15 mouse cellular contexts compared by ENCODE assay signal in the genomic region with DNA sequence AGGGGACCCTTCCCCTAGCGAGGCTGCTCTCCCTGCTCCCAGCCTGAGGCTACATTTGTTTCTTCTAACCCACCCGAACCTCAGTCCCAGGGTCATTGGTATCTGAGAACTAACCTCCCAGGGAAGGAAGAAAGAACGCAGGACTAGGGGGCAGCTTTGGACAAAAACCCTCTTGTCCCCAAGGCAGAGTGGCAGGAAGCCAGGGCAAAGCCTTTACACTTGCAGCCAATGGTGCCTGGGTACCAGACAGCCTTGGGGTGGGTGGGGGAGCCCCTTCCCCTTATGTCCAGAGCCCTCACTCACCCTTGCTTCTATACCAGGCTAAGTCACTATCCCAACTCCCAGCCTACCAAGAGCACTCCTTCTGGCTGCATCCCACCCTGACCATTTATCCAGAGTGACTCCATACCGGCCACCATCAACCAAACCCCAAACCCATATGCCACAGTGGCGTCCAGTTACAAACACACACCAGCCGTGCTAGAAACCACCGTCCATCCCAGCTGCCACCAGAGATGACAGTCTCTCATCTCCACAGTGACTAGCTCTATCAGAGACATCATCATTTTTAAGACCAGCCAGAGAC. TPM values are rescaled to one million over a fixed set of nuclear protein-coding genes. Genes with fewer than 3 reads are reported as not detected.
DNase-seq lines count a peak whose midpoint lies in the region; ATAC-seq and TF ChIP-seq lines count a peak whose summit lies in the region.
"Had no signal": no experiment of that assay in that cellular context is flagged by ENCODE, and none has a peak within 500 bp of the region (broad histone marks: within the 10 kb centered on the region; RNA-seq: fewer than 3 reads in every experiment).

No protein-coding gene starts in this region.

- peak overlapping the region; percentile 98 for H3K4me3 ChIP-seq in cerebellum, adult 2 months (replicated peaks; ENCODE audit: insufficient read depth, low read depth, low read length)
- H3K4me3 ChIP-seq in forebrain, embryonic 14.5 days (ENCODE audit: low read depth, low read length): peak overlapping the region; percentile 90
- H3K4me3 ChIP-seq in midbrain, embryonic 13.5 days (replicated peaks): peak overlapping the region; percentile 84

- H3K9ac ChIP-seq in forebrain, embryonic 14.5 days (ENCODE audit: low read length): peak overlapping the region; percentile 99
- peak overlapping the region; percentile 97 for H3K9ac ChIP-seq in midbrain, embryonic 13.5 days (replicated peaks)
- H3K9ac ChIP-seq: embryonic facial prominence, embryonic 15.5 days; liver, postnatal 0 days; stomach, embryonic 15.5 days had no signal

- TF ChIP-seq CTCF in cerebellum, adult 2 months (IDR thresholded peaks at IDR 0.05; ENCODE audit: borderline replicate concordance, insufficient read depth, low read depth, low read length): no peak

- WGBS in cerebellum, adult 2 months: 2% methylated on average over 7 of the region's 7 CpGs
- 20% methylated on average over 7 of the region's 7 CpGs for WGBS in forebrain, embryonic 14.5 days
- WGBS in midbrain, embryonic 13.5 days: 26% methylated on average over 7 of the region's 7 CpGs

- H3K4me2 ChIP-seq in forebrain, embryonic 14.5 days (ENCODE audit: low read length): peak overlapping the region; percentile 86
- H3K4me2 ChIP-seq in midbrain, embryonic 13.5 days (replicated peaks): peak overlapping the region; percentile 96

- H3K27me3 ChIP-seq in cerebellum, adult 2 months (ENCODE audit: control insufficient read depth, insufficient read depth, low read length): no peaks in the 10 kb centered on the region
- H3K27me3 ChIP-seq in forebrain, embryonic 14.5 days (replicated peaks; ENCODE audit: control insufficient read depth, insufficient read depth, low read length): no peaks in the 10 kb centered on the region
- 0 out of 2 replicates have a peak, but pooled peaks cover 13% of the 10 kb centered on the region for H3K27me3 ChIP-seq in midbrain, embryonic 13.5 days

- no peaks in the 10 kb centered on the region for H3K36me3 ChIP-seq in forebrain, embryonic 14.5 days (ENCODE audit: control insufficient read depth, insufficient read depth, low read length)
- no peaks in the 10 kb centered on the region for H3K36me3 ChIP-seq in midbrain, embryonic 13.5 days
- H3K36me3 ChIP-seq: embryonic facial prominence, embryonic 15.5 days; stomach, embryonic 15.5 days had no signal

- peak overlapping the region; percentile 95 for H3K27ac ChIP-seq in cerebellum, adult 2 months (ENCODE audit: insufficient read depth, low read length)
- H3K27ac ChIP-seq in forebrain, embryonic 14.5 days (ENCODE audit: low read depth, low read length): peak overlapping the region; percentile 98
- peak overlapping the region; percentile 99 for H3K27ac ChIP-seq in midbrain, embryonic 13.5 days
- H3K27ac ChIP-seq: embryonic facial prominence, embryonic 15.5 days; stomach, embryonic 15.5 days had no signal

- peaks cover 30% of the 10 kb centered on the region for H3K4me1 ChIP-seq in cerebellum, adult 2 months (ENCODE audit: control insufficient read depth, insufficient read depth, low read length)
- peaks cover 63% of the 10 kb centered on the region for H3K4me1 ChIP-seq in forebrain, embryonic 14.5 days (ENCODE audit: control insufficient read depth, insufficient read depth, low read length)
- H3K4me1 ChIP-seq in midbrain, embryonic 13.5 days (replicated peaks): peaks cover 74% of the 10 kb centered on the region

- intact Hi-C loops in heart, postnatal 36 days (cut with DNase I): no loop called here

- no peak for TF ChIP-seq POLR2A in cerebellum, adult 2 months (IDR thresholded peaks at IDR 0.05; ENCODE audit: borderline replicate concordance, insufficient read depth, low read length)

- no peak for ATAC-seq in forebrain, embryonic 14.5 days
- no peak for ATAC-seq in midbrain, embryonic 13.5 days
- ATAC-seq: liver, postnatal 0 days; Patski had no signal

- DNase-seq in gastrocnemius, postnatal 10 days: peak; percentile 6
- DNase-seq in gastrocnemius, adult 8-10 months (ENCODE audit: low spot score in 2 of 2): no peak
- DNase-seq in cerebellum, adult 2 months: peak; percentile 45 to 59
- no peak for DNase-seq in forebrain, embryonic 14.5 days (ENCODE audit: low spot score)
- no peak for DNase-seq in embryo, embryonic 10.5 days (ENCODE audit: low spot score)
- no peak for DNase-seq in heart, postnatal 36 days
- no peak for DNase-seq in gastrocnemius, postnatal 25 days
- DNase-seq: adrenal gland, postnatal 36 days; layer of hippocampus, postnatal 36 days; liver, postnatal 0 days had no signal

- no peaks in the 10 kb centered on the region for H3K9me3 ChIP-seq in forebrain, embryonic 14.5 days (replicated peaks; ENCODE audit: control insufficient read depth, low read length)
- H3K9me3 ChIP-seq in midbrain, embryonic 13.5 days: no peaks in the 10 kb centered on the region
- H3K9me3 ChIP-seq: embryonic facial prominence, embryonic 15.5 days; stomach, embryonic 15.5 days had no signal

RNA-seq across cellular contexts. Expression of a gene that starts 3.0 kb away (rescaled TPM):
- total RNA-seq in gastrocnemius, postnatal 10 days (2021): 1 to 10 TPM; 1.1 to 1.4 TPM
- total RNA-seq in gastrocnemius, adult 8-10 months (2022): 1 to 10 TPM; 1.1 to 2.5 (median 1.6) TPM
- polyA plus RNA-seq in cerebellum, adult 2 months (2012; rRNA removed): 127 and 142 TPM in 2 replicates
- polyA plus RNA-seq in forebrain, embryonic 14.5 days (2014; fragmentation: Nextera tagmentation; extraction: Ambion mirVana): 5.6 and 6.4 TPM in 2 replicates
- polyA plus RNA-seq in midbrain, embryonic 13.5 days (2015; fragmentation: Nextera tagmentation; extraction: Ambion mirVana): 7.0 and 8.5 TPM in 2 replicates
- total RNA-seq in heart, postnatal 36 days (2021): under 1 TPM; 0.08 to 0.16 TPM
- under 1 TPM; 0.43 to 0.49 TPM for total RNA-seq in gastrocnemius, postnatal 25 days (2021)
- total RNA-seq: megakaryocyte-erythroid progenitor cell, adult 5-6 weeks had no signal

RNA-seq across cellular contexts. Expression of a gene that starts 56.5 kb away (rescaled TPM):
- under 1 TPM; 0.59 to 0.68 TPM for total RNA-seq in gastrocnemius, postnatal 10 days (2021)
- total RNA-seq in gastrocnemius, adult 8-10 months (2022): under 1 TPM; 0.39 to 0.92 (median 0.75) TPM
- 4.1 and 5.4 TPM in 2 replicates for polyA plus RNA-seq in cerebellum, adult 2 months (2012; rRNA removed)
- 2.5 and 3.3 TPM in 2 replicates for polyA plus RNA-seq in forebrain, embryonic 14.5 days (2014; fragmentation: Nextera tagmentation; extraction: Ambion mirVana)
- polyA plus RNA-seq in midbrain, embryonic 13.5 days (2015; fragmentation: Nextera tagmentation; extraction: Ambion mirVana): 3.0 and 4.2 TPM in 2 replicates
- total RNA-seq in heart, postnatal 36 days (2021): 1 to 10 TPM in 1 of 2 experiments, under 1 TPM in 1; 0.95 to 2.4 TPM
- total RNA-seq in gastrocnemius, postnatal 25 days (2021): 1 to 10 TPM; 1.2 to 1.6 TPM

Comparison
In these comparisons a context has a peak if more than half of its experiments do, and no peak if none do; other contexts are left out.
1. DNase-seq: peak in gastrocnemius, postnatal 10 days (single experiment) and cerebellum, adult 2 months (2 of 2); none in gastrocnemius, adult 8-10 months (0 of 2), forebrain, embryonic 14.5 days (single experiment), embryo, embryonic 10.5 days (single experiment), heart, postnatal 36 days (0 of 2) and gastrocnemius, postnatal 25 days (single experiment).
2. Peak in every context shown above with its lines, with median percentiles within 50 percentile points of each other: H3K27ac ChIP-seq and H3K4me3 ChIP-seq.